Mouse (Mus musculus) mouse trophoblast stem cell (cell line): ENCODE data around the gene Atp6v1a.

Experiments used
- in situ Hi-C, 2 experiments: fragments of 300-500 bp; cut with MseI, MboI; formaldehyde crosslinking; loops; 2 replicates in 1 of 2; 3 replicates in 1 of 2; pipeline ENCODE4 v1.15.1; 2025

Atp6v1a gene

GRCm38 (mm10) chr16:44061341-44061740, 78.2 kb downstream of the Atp6v1a start:
- in situ Hi-C loops: loop anchor here in 1 of 2 experiments (25.0 kb wide), 1 partner anchor 174 kb away; the partner anchor contains the start of gene Ccdc191

GRCm38 (mm10) chr16:44060604-44061286, 78.8 kb downstream of the Atp6v1a start:
- in situ Hi-C loops: loop anchor here in 1 of 2 experiments (25.0 kb wide), 1 partner anchor 173 kb away; the partner anchor contains the start of gene Ccdc191

GRCm38 (mm10) chr16:44058745-44059144, 80.8 kb downstream of the Atp6v1a start:
- in situ Hi-C loops: loop anchor here (10.0 to 25.0 kb wide), 2 partner anchors 164 to 171 kb away; partner anchors contain the start of gene Ccdc191 (in 1 of the 2)

GRCm38 (mm10) chr16:44055766-44056165, 83.7 kb downstream of the Atp6v1a start:
- in situ Hi-C loops: loop anchor here (10.0 to 25.0 kb wide), 2 partner anchors 161 to 168 kb away; partner anchors contain the start of gene Ccdc191 (in 1 of the 2)

- in situ Hi-C loops: loop anchor here (10.0 to 25.0 kb wide), 2 partner anchors 158 to 166 kb away; partner anchors contain the start of gene Ccdc191 (in 1 of the 2)
These were observed 86.2 kb downstream of the Atp6v1a start for GRCm38 (mm10) chr16:44053265-44053664.

- in situ Hi-C loops: loop anchor here (10.0 to 25.0 kb wide), 2 partner anchors 158 to 165 kb away; partner anchors contain the start of gene Ccdc191 (in 1 of the 2)
These were observed 87.1 kb downstream of the Atp6v1a start for GRCm38 (mm10) chr16:44052390-44052789.

- in situ Hi-C loops: loop anchor here (10.0 to 25.0 kb wide), 2 partner anchors 155 to 163 kb away; partner anchors contain the start of gene Ccdc191 (in 1 of the 2)
These were observed 89.4 kb downstream of the Atp6v1a start for GRCm38 (mm10) chr16:44050139-44050538.

GRCm38 (mm10) chr16:44039112-44039511, 100.4 kb downstream of the Atp6v1a start:
- in situ Hi-C loops: no loop called here
